Mouse (Mus musculus): Measurements from ENCODE around the gene Rab10. TPM values are rescaled to one million over a fixed set of nuclear protein-coding genes. Genes with fewer than 3 reads are reported as not detected.

The Rab10 gene
- polyA plus RNA-seq, 1 experiment from 2014 or later: 75.2 TPM

DNA sequence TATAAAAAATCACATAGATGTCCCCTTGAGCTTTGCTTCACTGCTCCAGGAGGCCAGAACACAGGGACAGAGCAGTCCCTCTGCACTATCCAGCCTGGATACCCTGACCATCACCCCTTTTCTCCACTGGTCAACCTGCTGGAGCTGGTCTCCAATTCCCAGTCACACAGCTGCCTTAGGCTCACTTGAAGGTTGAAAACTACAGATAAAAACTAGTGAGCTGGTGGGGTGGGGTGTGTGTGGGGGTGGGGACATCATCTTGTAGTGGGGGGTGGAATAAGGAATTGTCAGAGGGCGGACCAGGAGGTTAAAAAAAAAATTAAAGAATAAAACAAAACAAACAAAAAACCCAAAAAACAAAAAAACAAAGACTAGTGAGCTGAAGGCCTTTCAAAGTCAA is 21.3 kb downstream of the Rab10 start:
- H3K4me1 ChIP-seq (replicated peaks): no peaks in the 10 kb centered on the region
- no peak overlapping the region for H3K27ac ChIP-seq
- H3K36me3 ChIP-seq: no peaks in the 10 kb centered on the region
- no peaks in the 10 kb centered on the region for H3K9me3 ChIP-seq
- H3K9ac ChIP-seq: no peak overlapping the region
- WGBS: 100% methylated on average over 1 of the region's 1 CpGs
- no peak for ATAC-seq
- no peak overlapping the region for H3K4me3 ChIP-seq (replicated peaks)
- H3K4me2 ChIP-seq (replicated peaks): no peak overlapping the region
- no peaks in the 10 kb centered on the region for H3K27me3 ChIP-seq (replicated peaks)

DNA sequence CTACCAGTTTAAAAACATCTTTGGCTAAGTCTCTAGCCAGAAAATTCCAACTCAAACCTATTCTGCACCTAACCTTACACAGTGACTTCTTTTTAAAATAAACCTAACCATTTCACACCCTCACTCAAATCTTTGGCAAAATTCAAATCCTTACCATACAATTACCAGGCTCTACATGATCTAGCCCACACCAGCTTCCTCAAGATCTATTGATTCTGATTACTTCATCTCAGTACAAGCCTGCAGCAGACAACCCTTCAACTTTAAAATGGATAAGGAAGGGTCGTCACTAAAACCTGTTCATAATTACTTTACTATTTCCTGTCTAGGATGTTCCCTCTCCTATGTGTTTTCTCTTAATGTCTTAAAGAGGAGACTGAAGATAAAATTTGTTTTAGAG is 23.9 kb downstream of the Rab10 start:
- whole genome bisulfite sequencing: 48% methylated on average over 1 of the region's 1 CpGs
- ATAC-seq: no peak

GRCm38 (mm10) chr12:3285377-3285776 is 24.4 kb downstream of the Rab10 start:
- 87% methylated on average over 6 of the region's 6 CpGs for WGBS
- no peak for ATAC-seq
- H3K9ac ChIP-seq: no peak overlapping the region
- no peaks in the 10 kb centered on the region for H3K9me3 ChIP-seq
- no peaks in the 10 kb centered on the region for H3K36me3 ChIP-seq
- H3K27ac ChIP-seq: no peak overlapping the region
- no peak overlapping the region for H3K4me3 ChIP-seq (replicated peaks)
- no peaks in the 10 kb centered on the region for H3K27me3 ChIP-seq (replicated peaks)
- no peaks in the 10 kb centered on the region for H3K4me1 ChIP-seq (replicated peaks)
- no peak overlapping the region for H3K4me2 ChIP-seq (replicated peaks)

More for the DNA sequence above, 23.9 kb downstream of the Rab10 start:
- Histone ChIP-seq H3K36me3 (no peaks in the 10 kb centered on the region), H3K4me1 (replicated peaks) (no peaks in the 10 kb centered on the region), H3K9me3 (no peaks in the 10 kb centered on the region), H3K27me3 (replicated peaks) (no peaks in the 10 kb centered on the region), H3K27ac (no peak overlapping the region), H3K9ac (no peak overlapping the region), H3K4me2 (replicated peaks) (no peak overlapping the region), H3K4me3 (replicated peaks) (no peak overlapping the region)

DNA sequence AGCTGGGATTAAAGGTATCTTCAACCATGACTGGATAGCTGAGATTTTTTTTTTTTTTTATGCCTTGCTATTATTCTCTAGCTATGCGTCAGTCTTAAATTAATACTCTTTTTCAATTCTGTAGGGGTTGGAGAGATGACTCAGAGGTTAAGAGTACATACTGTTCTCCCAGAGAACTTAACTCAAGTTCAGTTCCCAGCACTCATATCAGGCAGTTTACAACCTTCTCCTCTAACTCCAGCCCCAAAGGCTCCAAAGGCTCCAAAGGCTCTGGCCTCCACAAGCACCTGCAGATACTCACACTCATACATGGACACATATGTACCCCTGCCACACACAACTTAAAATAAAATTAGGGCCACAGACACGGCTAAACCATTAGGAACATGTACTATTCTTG is 25.3 kb downstream of the Rab10 start:
- 88% methylated on average over 2 of the region's 2 CpGs for WGBS
- no peaks in the 10 kb centered on the region for H3K9me3 ChIP-seq
- H3K36me3 ChIP-seq: no peaks in the 10 kb centered on the region
- no peaks in the 10 kb centered on the region for H3K27me3 ChIP-seq (replicated peaks)
- no peak for ATAC-seq
- no peak overlapping the region for H3K27ac ChIP-seq
- H3K4me3 ChIP-seq (replicated peaks): no peak overlapping the region
- no peak overlapping the region for H3K9ac ChIP-seq
- H3K4me2 ChIP-seq (replicated peaks): no peak overlapping the region
- no peaks in the 10 kb centered on the region for H3K4me1 ChIP-seq (replicated peaks)

- 82% methylated on average over 4 of the region's 4 CpGs for whole genome bisulfite sequencing
- Histone ChIP-seq H3K9ac (no peak overlapping the region), H3K9me3 (no peaks in the 10 kb centered on the region), H3K4me2 (replicated peaks) (no peak overlapping the region), H3K36me3 (no peaks in the 10 kb centered on the region), H3K4me1 (replicated peaks) (no peaks in the 10 kb centered on the region), H3K4me3 (replicated peaks) (no peak overlapping the region), H3K27me3 (replicated peaks) (no peaks in the 10 kb centered on the region), H3K27ac (no peak overlapping the region)
- no peak for ATAC-seq
These were observed 25.8 kb downstream of the Rab10 start for GRCm38 (mm10) chr12:3283829-3284440.

- Histone ChIP-seq H3K9ac (no peak overlapping the region), H3K27me3 (replicated peaks) (no peaks in the 10 kb centered on the region), H3K27ac (no peak overlapping the region), H3K9me3 (no peaks in the 10 kb centered on the region), H3K36me3 (no peaks in the 10 kb centered on the region), H3K4me1 (replicated peaks) (no peaks in the 10 kb centered on the region), H3K4me3 (replicated peaks) (no peak overlapping the region), H3K4me2 (replicated peaks) (no peak overlapping the region)
- no peak for ATAC-seq
- WGBS: 53% methylated on average over 1 of the region's 1 CpGs
These were observed 26.8 kb downstream of the Rab10 start for GRCm38 (mm10) chr12:3282954-3283353.

- H3K27me3 ChIP-seq (replicated peaks): no peaks in the 10 kb centered on the region
- H3K9me3 ChIP-seq: no peaks in the 10 kb centered on the region
- no peaks in the 10 kb centered on the region for H3K36me3 ChIP-seq
- H3K27ac ChIP-seq: no peak overlapping the region
- WGBS: 79% methylated on average over 2 of the region's 2 CpGs
- no peak overlapping the region for H3K4me3 ChIP-seq (replicated peaks)
- H3K4me1 ChIP-seq (replicated peaks): no peaks in the 10 kb centered on the region
- no peak for ATAC-seq
- H3K4me2 ChIP-seq (replicated peaks): no peak overlapping the region
- no peak overlapping the region for H3K9ac ChIP-seq
These were observed 27.2 kb downstream of the Rab10 start for GRCm38 (mm10) chr12:3282520-3282919.

GRCm38 (mm10) chr12:3278880-3279339 is 30.9 kb downstream of the Rab10 start:
- Histone ChIP-seq H3K4me1 (replicated peaks) (no peaks in the 10 kb centered on the region), H3K27ac (no peak overlapping the region), H3K27me3 (replicated peaks) (no peaks in the 10 kb centered on the region), H3K4me3 (replicated peaks) (no peak overlapping the region), H3K36me3 (no peaks in the 10 kb centered on the region), H3K4me2 (replicated peaks) (no peak overlapping the region), H3K9ac (no peak overlapping the region), H3K9me3 (no peaks in the 10 kb centered on the region)
- no peak for ATAC-seq
- WGBS: 60% methylated on average over 2 of the region's 2 CpGs

DNA sequence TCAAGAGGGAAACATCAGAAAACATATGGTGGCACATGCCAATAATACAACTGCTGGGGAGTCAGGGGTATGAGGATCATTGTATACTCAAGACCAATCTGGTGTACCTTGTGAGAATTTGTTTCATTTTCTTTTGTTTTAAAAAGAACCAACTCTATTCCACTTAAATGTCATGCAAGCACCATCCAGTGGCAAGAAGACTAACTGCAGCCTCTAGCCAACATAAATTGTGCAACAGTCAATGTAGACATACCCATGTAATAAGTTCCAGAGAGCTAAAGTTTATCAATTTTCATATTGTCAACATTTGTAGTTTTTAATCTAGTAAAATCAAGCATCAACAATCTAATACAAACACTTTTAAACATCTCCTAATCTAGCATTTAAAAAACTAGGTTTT is 39.0 kb downstream of the Rab10 start:
- H3K4me2 ChIP-seq (replicated peaks): no peak overlapping the region
- H3K9ac ChIP-seq: no peak overlapping the region

DNA sequence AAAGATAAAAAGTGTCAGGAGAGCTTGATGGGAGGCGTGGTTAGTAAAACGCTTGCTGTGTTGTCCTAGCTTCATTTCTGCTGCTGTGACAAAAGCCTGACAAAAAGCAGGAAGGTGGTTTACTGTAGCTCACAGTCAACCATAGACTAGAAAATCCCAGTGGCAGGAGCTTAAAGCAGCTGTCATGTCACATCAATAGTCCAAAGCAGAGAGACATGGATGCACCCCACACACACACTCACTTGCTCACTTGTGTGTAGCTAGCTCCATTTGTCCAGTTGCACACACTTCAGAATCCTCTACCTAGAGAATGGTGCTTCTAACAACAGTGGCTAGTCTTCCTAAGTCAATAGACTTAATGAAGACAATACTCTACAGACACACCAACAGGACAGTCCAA is 42.4 kb downstream of the Rab10 start:
- WGBS: 91% methylated on average over 2 of the region's 2 CpGs
- Histone ChIP-seq H3K4me1 (replicated peaks) (no peaks in the 10 kb centered on the region), H3K27ac (no peak overlapping the region), H3K36me3 (peaks cover 3% of the 10 kb centered on the region; the same call in 1 of the 2 replicates), H3K4me3 (replicated peaks) (no peak overlapping the region), H3K4me2 (replicated peaks) (no peak overlapping the region), H3K27me3 (replicated peaks) (no peaks in the 10 kb centered on the region), H3K9me3 (no peaks in the 10 kb centered on the region), H3K9ac (no peak overlapping the region)
- no peak for ATAC-seq

More for the DNA sequence above, 39.0 kb downstream of the Rab10 start:
- Histone ChIP-seq H3K27me3 (replicated peaks) (no peaks in the 10 kb centered on the region), H3K9me3 (no peaks in the 10 kb centered on the region), H3K27ac (no peak overlapping the region), H3K36me3 (0 out of 2 replicates have a peak, but pooled peaks cover 2% of the 10 kb centered on the region), H3K4me1 (replicated peaks) (no peaks in the 10 kb centered on the region), H3K4me3 (replicated peaks) (no peak overlapping the region)
- no peak for ATAC-seq

- Histone ChIP-seq H3K27ac (no peak overlapping the region), H3K9ac (no peak overlapping the region), H3K27me3 (replicated peaks) (no peaks in the 10 kb centered on the region), H3K9me3 (no peaks in the 10 kb centered on the region), H3K4me3 (replicated peaks) (no peak overlapping the region), H3K36me3 (peaks cover 3% of the 10 kb centered on the region; the same call in 1 of the 2 replicates), H3K4me1 (replicated peaks) (no peaks in the 10 kb centered on the region), H3K4me2 (replicated peaks) (no peak overlapping the region)
- ATAC-seq: no peak
- 92% methylated on average over 2 of the region's 2 CpGs for WGBS
These were observed 44.6 kb downstream of the Rab10 start for GRCm38 (mm10) chr12:3265188-3265587.

- no peaks in the 10 kb centered on the region for H3K9me3 ChIP-seq
- H3K4me3 ChIP-seq (replicated peaks): no peak overlapping the region
- H3K9ac ChIP-seq: no peak overlapping the region
- H3K4me2 ChIP-seq (replicated peaks): no peak overlapping the region
- no peaks in the 10 kb centered on the region for H3K27me3 ChIP-seq (replicated peaks)
- WGBS: 71% methylated on average over 2 of the region's 2 CpGs
- peaks cover 3% of the 10 kb centered on the region; the same call in 1 of the 2 replicates for H3K36me3 ChIP-seq
- no peaks in the 10 kb centered on the region for H3K4me1 ChIP-seq (replicated peaks)
- no peak overlapping the region for H3K27ac ChIP-seq
- no peak for ATAC-seq
These were observed 45.3 kb downstream of the Rab10 start for GRCm38 (mm10) chr12:3264449-3264848.

GRCm38 (mm10) chr12:3261596-3261995 is 48.2 kb downstream of the Rab10 start:
- Histone ChIP-seq H3K4me3 (replicated peaks) (no peak overlapping the region), H3K36me3 (peaks cover 3% of the 10 kb centered on the region; the same call in 1 of the 2 replicates), H3K27me3 (replicated peaks) (no peaks in the 10 kb centered on the region), H3K27ac (no peak overlapping the region), H3K4me1 (replicated peaks) (no peaks in the 10 kb centered on the region), H3K9ac (no peak overlapping the region), H3K9me3 (no peaks in the 10 kb centered on the region), H3K4me2 (replicated peaks) (no peak overlapping the region)
- WGBS: 94% methylated on average over 25 of the region's 25 CpGs
- no peak for ATAC-seq
